Mouse (Mus musculus) CH12.LX (cell line): ENCODE results near the gene Gm9507. TPM values are rescaled to one million over a fixed set of nuclear protein-coding genes. Genes with fewer than 3 reads are reported as not detected.

Source experiments
- DNase-seq: peaks from one replicate; pipeline ENCODE4 v3.0.0-alpha.2; 2013; ENCODE audit errors: extremely low read depth
- H3K27ac ChIP-seq: 2 replicates; pipeline ENCODE4 v1.5.1; 2012; ENCODE audit warnings: low read depth, mild to moderate bottlenecking, control low read depth, moderate library complexity; ENCODE audit not compliant: insufficient read depth
- H3K27me3 ChIP-seq: replicated peaks from 2 replicates; pipeline ENCODE3; 2012; ENCODE audit warnings: inconsistent platforms
- H3K36me3 ChIP-seq, 2 experiments: replicated peaks in 1 of 2; 2 replicates each; pipeline versions ENCODE3 to v1.6.1; 2012; ENCODE audit warnings: inconsistent platforms in 1 of 2, low read length in 1 of 2, mild to moderate bottlenecking in 1 of 2, mixed read lengths in 1 of 2, moderate library complexity in 1 of 2; ENCODE audit not compliant: control insufficient read depth in 1 of 2, insufficient read depth in 1 of 2
- H3K4me1 ChIP-seq, 2 experiments: 2 replicates each; pipeline ENCODE4 v1.6.1; 2012; ENCODE audit warnings: inconsistent platforms in 1 of 2, moderate library complexity in 1 of 2; ENCODE audit not compliant: insufficient read depth in 2 of 2, control insufficient read depth in 1 of 2
- H3K4me2 ChIP-seq: 2 replicates; pipeline ENCODE4 v1.6.1; 2012; ENCODE audit warnings: low read depth, mild to moderate bottlenecking, control low read depth; ENCODE audit not compliant: poor library complexity, insufficient read depth, severe bottlenecking
- H3K4me3 ChIP-seq, 3 experiments: fragments of 150-350 bp in 1 of 3; sonication (generic) in 1 of 3; replicated peaks in 1 of 3; 2 replicates each; pipeline versions ENCODE3 to v1.5.1; 2011 to 2012; ENCODE audit warnings: low read depth in 2 of 3, low read length in 2 of 3, mild to moderate bottlenecking in 2 of 3, moderate library complexity in 2 of 3, control low read depth in 1 of 3, improper control_type of control experiment in 1 of 3, inconsistent platforms in 1 of 3, mixed read lengths in 1 of 3; ENCODE audit not compliant: poor library complexity in 1 of 3
- H3K79me2 ChIP-seq: replicated peaks from 2 replicates; pipeline ENCODE4 v1.6.1; 2012; ENCODE audit warnings: mild to moderate bottlenecking, moderate library complexity; ENCODE audit not compliant: control insufficient read depth, poor library complexity, insufficient read depth, severe bottlenecking; ENCODE audit errors: extremely low read depth
- H3K9ac ChIP-seq: 2 replicates; pipeline ENCODE4 v1.6.1; 2012; ENCODE audit warnings: low read depth, mild to moderate bottlenecking, control low read depth, moderate library complexity; ENCODE audit not compliant: insufficient read depth
- H3K9me3 ChIP-seq: replicated peaks from 2 replicates; pipeline ENCODE3; 2012; ENCODE audit warnings: low read length, inconsistent platforms, mixed read lengths
- BHLHE40 ChIP-seq: IDR thresholded peaks from 2 replicates; pipeline ENCODE4 v1.6.1; 2011; ENCODE audit warnings: mild to moderate bottlenecking, low read depth, low read length, improper control_type of control experiment
- CHD1 ChIP-seq: IDR thresholded peaks from 2 replicates; pipeline ENCODE4 v1.6.1; 2012; ENCODE audit warnings: low read depth, low read length, improper control_type of control experiment, inconsistent platforms
- CTCF ChIP-seq, 2 experiments: IDR thresholded peaks in 1 of 2; conservative IDR thresholded peaks in 1 of 2; 2 replicates each; pipeline ENCODE4 v1.5.1; 2011 to 2012; ENCODE audit warnings: low read depth in 2 of 2, low read length in 2 of 2, improper control_type of control experiment in 1 of 2, inconsistent platforms in 1 of 2, mild to moderate bottlenecking in 1 of 2, moderate library complexity in 1 of 2
- EP300 ChIP-seq: IDR thresholded peaks from 2 replicates; pipeline ENCODE4 v1.6.1; 2011; ENCODE audit warnings: low read length, improper control_type of control experiment
- ETS1 ChIP-seq: conservative IDR thresholded peaks from 2 replicates; pipeline ENCODE4 v1.6.1; 2012; ENCODE audit warnings: low read depth, mild to moderate bottlenecking, inconsistent platforms, low read length, improper control_type of control experiment, moderate library complexity
- GABPA ChIP-seq: IDR thresholded peaks from 2 replicates; pipeline ENCODE4 v1.6.1; 2012; ENCODE audit warnings: low read depth, low read length, improper control_type of control experiment, inconsistent platforms; ENCODE audit not compliant: insufficient replicate concordance
- HCFC1 ChIP-seq: IDR thresholded peaks from 2 replicates; pipeline ENCODE4 v1.6.1; 2012; ENCODE audit warnings: low read depth, mild to moderate bottlenecking, inconsistent platforms, low read length, improper control_type of control experiment
- IRF4 ChIP-seq: IDR thresholded peaks from 2 replicates; pipeline ENCODE4 v1.6.1; 2014; ENCODE audit warnings: low read depth, mild to moderate bottlenecking, inconsistent platforms, low read length, improper control_type of control experiment
- JUND ChIP-seq: conservative IDR thresholded peaks from 2 replicates; pipeline ENCODE4 v1.6.1; 2011; ENCODE audit warnings: low read depth, low read length, improper control_type of control experiment
- KAT2A ChIP-seq: IDR thresholded peaks from 2 replicates; pipeline ENCODE4 v1.6.1; 2012; ENCODE audit warnings: low read length, improper control_type of control experiment, inconsistent platforms; ENCODE audit not compliant: insufficient replicate concordance
- MAX ChIP-seq: IDR thresholded peaks from 2 replicates; pipeline ENCODE4 v1.6.1; 2011; ENCODE audit warnings: low read length, improper control_type of control experiment
- MAZ ChIP-seq: IDR thresholded peaks from 2 replicates; pipeline ENCODE4 v1.6.1; 2012; ENCODE audit warnings: low read depth, mild to moderate bottlenecking, inconsistent platforms, low read length, improper control_type of control experiment, moderate library complexity
- NELFE ChIP-seq: IDR thresholded peaks from 2 replicates; pipeline ENCODE4 v1.6.1; 2011; ENCODE audit warnings: low read depth, low read length, improper control_type of control experiment
- POLR2A ChIP-seq: IDR thresholded peaks from 2 replicates; pipeline ENCODE4 v1.6.1; 2011; ENCODE audit warnings: low read depth, mild to moderate bottlenecking, improper control_type of control experiment, low read length
- POLR2AphosphoS2 ChIP-seq: IDR thresholded peaks from 2 replicates; pipeline ENCODE4 v1.6.1; 2011; ENCODE audit warnings: low read depth, low read length, improper control_type of control experiment
- SIN3A ChIP-seq: IDR thresholded peaks from 2 replicates; pipeline ENCODE4 v1.6.1; 2012; ENCODE audit warnings: low read length, improper control_type of control experiment, inconsistent platforms
- SMC3 ChIP-seq: IDR thresholded peaks from 2 replicates; pipeline ENCODE4 v1.6.1; 2011; ENCODE audit warnings: low read depth, low read length, improper control_type of control experiment
- UBTF ChIP-seq: IDR thresholded peaks from 2 replicates; pipeline ENCODE4 v1.6.1; 2012; ENCODE audit warnings: low read depth, mild to moderate bottlenecking, inconsistent platforms, low read length, improper control_type of control experiment, moderate library complexity
- USF1 ChIP-seq: IDR thresholded peaks from 2 replicates; pipeline ENCODE4 v1.6.1; 2014; ENCODE audit warnings: low read depth, mild to moderate bottlenecking, inconsistent platforms, low read length, improper control_type of control experiment
- ZKSCAN1 ChIP-seq: IDR thresholded peaks from 2 replicates; pipeline ENCODE4 v1.6.1; 2012; ENCODE audit warnings: low read depth, inconsistent platforms, low read length, improper control_type of control experiment, borderline replicate concordance
- ZNF384 ChIP-seq: IDR thresholded peaks from 2 replicates; pipeline ENCODE4 v1.6.1; 2012; ENCODE audit warnings: low read depth, low read length, improper control_type of control experiment, inconsistent platforms
- dilution Hi-C: fragments of 300-500 bp; cut with MboI; formaldehyde crosslinking; loops from 2 replicates; pipeline ENCODE4 v1.14.3; 2020; ENCODE audit warnings: low sequenced_read_pairs; ENCODE audit not compliant: extremely low pct_unique_long_range_greater_than_20kb, extremely low pct_ligation_motif_present
- in situ Hi-C: fragments of 300-500 bp; cut with MboI; formaldehyde crosslinking; loops from 3 replicates; pipeline ENCODE4 v1.14.3; 2019; ENCODE audit warnings: low sequenced_read_pairs, low pct_ligation_motif_present, low pct_unique_long_range_greater_than_20kb, mixed read lengths
- polyA plus RNA-seq: library from polyadenylated mRNA; unstranded; fragments of >175 nt; gene quantifications from 2 replicates; pipeline ENCODE4 v1.2.1, GENCODE M21; 2012; ENCODE audit warnings: low read depth; ENCODE audit not compliant: insufficient read length
- total RNA-seq, 2 experiments: library from RNA; depleted of rRNA; stranded (reverse); fragments of 300-350 nt in 1 of 2; fragments of >200 nt in 1 of 2; gene quantifications; 2 replicates each; pipeline ENCODE4 v1.2.3; 2012 to 2014

Gene Gm9507
- total and polyA plus RNA-seq, 3 experiments: not detected

DNA sequence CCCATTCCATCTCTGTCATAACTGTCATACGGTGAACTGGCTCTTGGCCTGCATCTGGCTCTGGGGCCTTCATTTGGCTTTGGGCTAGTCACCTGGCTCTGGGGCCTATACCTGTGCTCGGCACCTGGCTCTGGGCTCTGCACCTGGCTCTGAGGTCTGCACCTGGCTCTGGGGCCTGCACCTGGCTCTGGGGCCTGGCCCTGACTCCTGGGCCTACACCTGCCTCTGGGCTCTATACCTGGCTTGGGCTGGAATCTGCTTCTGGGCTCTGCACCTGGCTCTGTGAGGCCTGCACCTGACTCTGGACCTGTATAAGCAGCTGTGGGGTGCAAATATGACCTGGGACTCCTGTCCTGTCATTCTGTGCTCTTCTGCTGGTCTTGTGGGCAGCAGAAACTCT is 35.9 kb upstream of the Gm9507 start:
- DNase-seq: no peak
- Histone ChIP-seq H3K4me1 (no peaks in the 10 kb centered on the region), H3K4me2 (no peak overlapping the region), H3K4me3 (no peak overlapping the region), H3K27ac (no peak overlapping the region)
- in situ Hi-C loops: no loop called here
- TF ChIP-seq ETS1: no peak
- no peak for TF ChIP-seq HCFC1
- TF ChIP-seq UBTF: no peak
- no peak for TF ChIP-seq GABPA
- no peak for TF ChIP-seq CTCF (conservative IDR thresholded peaks at IDR 0.05 in 1 of 2, IDR thresholded peaks at IDR 0.05 in 1 of 2; ENCODE audit: low read depth in 2 of 2, low read length in 2 of 2)
- no peak for TF ChIP-seq USF1
- TF ChIP-seq NELFE: no peak
- TF ChIP-seq ZNF384: no peak
- no peak for TF ChIP-seq MAX
- TF ChIP-seq IRF4: no peak
- TF ChIP-seq MAZ: no peak
- no peak for TF ChIP-seq KAT2A
- no peak for TF ChIP-seq BHLHE40
- TF ChIP-seq SIN3A: no peak
- TF ChIP-seq POLR2AphosphoS2: no peak
- no peak for TF ChIP-seq POLR2A
- no peak for TF ChIP-seq JUND
- no peak for TF ChIP-seq SMC3
- no peak for TF ChIP-seq CHD1
- TF ChIP-seq, all 38 proteins: peak for 0
- Histone ChIP-seq H3K9me3 (peaks cover 27% of the 10 kb centered on the region), H3K79me2 (no peaks in the 10 kb centered on the region), H3K9ac (no peak overlapping the region), H3K27me3 (peaks cover 74% of the 10 kb centered on the region), H3K36me3 (no peaks in the 10 kb centered on the region)
- dilution Hi-C loops: no loop called here

DNA sequence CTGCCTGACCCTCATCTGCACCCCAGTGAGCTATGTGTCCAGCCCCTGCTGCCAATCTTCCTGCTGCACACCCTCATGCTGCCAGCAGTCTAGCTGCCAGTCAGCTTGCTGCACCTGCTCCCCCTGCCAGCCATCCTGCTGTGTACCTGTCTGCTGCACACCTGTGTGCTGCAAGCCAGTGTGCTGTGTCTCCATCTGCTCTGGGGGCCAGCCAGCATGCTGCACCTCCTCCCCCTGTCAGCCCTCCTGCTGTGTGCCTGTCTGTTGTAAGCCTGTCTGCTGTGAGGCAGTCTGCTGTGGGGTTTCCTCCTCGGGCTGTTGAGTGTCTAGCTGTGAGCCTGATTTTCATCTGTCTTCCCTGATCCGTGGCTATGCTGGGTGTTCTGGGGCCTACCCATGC is 35.3 kb upstream of the Gm9507 start:
- Histone ChIP-seq H3K4me3 (no peak overlapping the region), H3K36me3 (no peaks in the 10 kb centered on the region), H3K9me3 (peaks cover 27% of the 10 kb centered on the region), H3K27ac (no peak overlapping the region), H3K4me1 (no peaks in the 10 kb centered on the region), H3K4me2 (no peak overlapping the region), H3K9ac (no peak overlapping the region), H3K27me3 (peaks cover 69% of the 10 kb centered on the region), H3K79me2 (no peaks in the 10 kb centered on the region)
- DNase-seq: no peak
- no peak for TF ChIP-seq ZKSCAN1
- no peak for TF ChIP-seq EP300
- in situ Hi-C loops: no loop called here
- dilution Hi-C loops: no loop called here
